Mouse (Mus musculus) pancreas, adult 10 weeks (tissue): ENCODE results near the gene Hoxb4. TPM values are rescaled to one million over a fixed set of nuclear protein-coding genes. Genes with fewer than 3 reads are reported as not detected.

Experiments used
- polyA plus RNA-seq: library from polyadenylated mRNA; stranded (reverse); fragments of 350-450 nt; fragmentation: Illumina TruSeq; extraction: RNeasy Lipid Tissue Mini Kit (QIAGEN cat#74804); gene quantifications from one replicate; pipeline ENCODE4 v1.2.3, GENCODE M21; 2015; ENCODE audit warnings: low read depth, low replicate concordance; ENCODE audit not compliant: insufficient read depth

Gene Hoxb4
- polyA plus RNA-seq = 1.9 TPM

DNA sequence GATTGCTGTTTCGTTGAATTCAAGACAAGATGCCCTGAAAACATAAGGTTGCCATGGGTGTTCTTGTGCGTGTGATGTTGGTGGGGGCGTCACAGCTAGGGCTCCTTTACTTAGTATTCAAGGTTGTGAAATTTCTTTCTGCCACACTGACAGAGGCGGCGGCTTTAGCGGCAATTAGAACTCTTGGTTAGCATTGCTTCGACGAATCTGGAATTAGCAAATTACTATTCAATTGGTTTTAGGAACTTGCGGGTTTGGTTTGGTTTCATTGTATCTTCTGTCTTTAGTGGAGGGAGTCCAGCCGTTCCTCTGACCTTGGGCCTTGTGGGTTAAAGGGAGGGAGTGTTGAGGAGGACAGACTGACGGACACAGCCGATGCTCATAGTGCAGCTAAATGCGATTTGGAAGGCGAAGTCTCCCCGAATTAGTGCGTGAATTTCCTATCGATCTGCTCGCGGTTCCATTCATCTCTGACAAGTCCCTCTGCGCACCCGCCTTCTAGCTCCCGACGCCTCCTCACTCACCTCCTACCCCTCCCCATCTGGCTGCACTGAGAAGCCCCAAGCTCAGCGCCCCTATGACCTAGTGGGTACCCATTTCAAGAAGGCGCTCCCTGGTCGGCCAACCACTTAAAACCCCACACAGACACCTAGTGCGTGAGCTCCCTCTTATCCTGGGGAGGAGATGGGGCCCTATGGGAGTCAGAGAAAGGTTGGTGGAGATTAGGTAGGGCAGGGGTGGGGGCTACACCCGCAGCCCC lies at the start of gene Hoxb4:
Gene Hoxb4 (plus strand): TSS at position 660 of the 760 bp plus-strand sequence.

DNA sequence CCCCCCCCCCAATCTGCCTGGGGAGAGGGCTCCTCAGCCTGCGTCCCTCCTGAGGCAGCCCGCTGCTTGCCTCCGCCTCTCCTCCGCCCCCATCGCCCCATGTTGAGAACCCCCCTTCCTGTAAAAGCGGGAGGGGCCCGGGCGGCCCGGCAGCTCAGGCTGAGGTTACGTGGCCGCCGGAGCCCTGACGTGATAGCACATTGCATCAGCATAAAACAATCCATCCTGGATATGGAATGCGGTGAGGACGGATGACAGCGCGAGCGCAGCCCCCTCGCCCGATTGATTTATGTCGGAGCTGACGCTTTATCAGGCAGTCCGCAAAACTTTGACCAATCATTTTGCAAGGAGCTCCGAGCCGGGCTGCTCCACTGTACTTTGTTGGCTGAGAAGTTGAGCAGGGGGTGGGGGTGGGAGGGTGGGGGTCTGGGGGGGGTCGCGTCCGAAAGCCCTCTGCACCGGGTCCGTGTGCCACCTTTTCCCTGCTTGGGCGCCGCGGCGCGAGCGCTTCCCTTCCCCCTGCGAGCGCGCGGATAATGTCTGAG lies 47.0 kb upstream of the Hoxb4 start, which contains the start of gene Hoxb9:
Gene Hoxb9 (plus strand): TSS at position 462 of the 545 bp plus-strand sequence.

GRCm38 (mm10) chr11:96281855-96282570 lies 36.1 kb upstream of the Hoxb4 start, which contains the start of gene Hoxb8:
TSS of gene Hoxb8 (plus strand) at chr11:96281905.

GRCm38 (mm10) chr11:96285771-96286738 lies 32.0 kb upstream of the Hoxb4 start, which contains the start of gene Hoxb7:
TSS of gene Hoxb7 (plus strand) at chr11:96286623.

DNA sequence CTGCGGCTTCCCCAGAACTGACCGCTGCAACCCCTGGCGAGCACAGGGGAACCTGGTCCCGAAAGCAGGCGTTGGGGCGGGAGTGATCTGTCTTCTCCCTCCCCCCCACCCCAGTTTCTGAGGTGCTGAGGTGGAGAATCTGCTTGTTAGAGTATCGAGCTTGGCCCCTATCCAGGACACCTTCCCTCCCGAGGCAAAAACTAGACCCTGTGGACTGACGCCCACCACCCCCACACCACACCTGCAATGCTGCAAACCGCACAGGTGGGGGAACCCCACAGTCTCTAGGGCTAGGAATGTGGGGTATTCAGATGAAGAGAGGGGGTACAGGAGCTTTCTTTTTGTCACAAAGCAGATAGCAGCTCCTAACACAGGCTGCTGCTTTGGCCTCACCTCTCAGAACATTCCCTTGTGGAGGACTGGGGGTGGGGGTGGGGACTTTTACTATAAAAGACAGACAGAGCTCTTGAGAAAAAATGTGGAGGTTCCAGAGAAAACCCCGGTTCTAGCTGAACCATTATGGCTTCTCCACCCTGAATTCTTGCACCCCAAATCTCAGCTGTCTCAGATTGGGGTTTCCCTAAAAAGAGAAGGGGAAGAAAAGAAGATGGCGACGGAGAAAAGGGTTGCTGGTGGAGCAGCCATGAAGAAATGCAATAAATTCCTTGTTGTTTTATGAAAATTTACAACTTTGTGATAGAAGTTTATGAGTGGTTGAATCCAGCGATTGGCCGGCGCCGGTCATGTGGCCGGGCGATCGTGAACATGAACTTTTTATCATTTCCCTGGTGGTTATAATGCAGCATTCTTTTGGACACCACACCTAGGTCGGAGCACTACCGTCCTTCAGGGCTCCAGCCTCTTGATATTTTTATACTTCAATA lies 26.1 kb upstream of the Hoxb4 start, which contains the start of gene Hoxb6:
Gene Hoxb6 (plus strand): TSS at position 796 of the 884 bp plus-strand sequence.

DNA sequence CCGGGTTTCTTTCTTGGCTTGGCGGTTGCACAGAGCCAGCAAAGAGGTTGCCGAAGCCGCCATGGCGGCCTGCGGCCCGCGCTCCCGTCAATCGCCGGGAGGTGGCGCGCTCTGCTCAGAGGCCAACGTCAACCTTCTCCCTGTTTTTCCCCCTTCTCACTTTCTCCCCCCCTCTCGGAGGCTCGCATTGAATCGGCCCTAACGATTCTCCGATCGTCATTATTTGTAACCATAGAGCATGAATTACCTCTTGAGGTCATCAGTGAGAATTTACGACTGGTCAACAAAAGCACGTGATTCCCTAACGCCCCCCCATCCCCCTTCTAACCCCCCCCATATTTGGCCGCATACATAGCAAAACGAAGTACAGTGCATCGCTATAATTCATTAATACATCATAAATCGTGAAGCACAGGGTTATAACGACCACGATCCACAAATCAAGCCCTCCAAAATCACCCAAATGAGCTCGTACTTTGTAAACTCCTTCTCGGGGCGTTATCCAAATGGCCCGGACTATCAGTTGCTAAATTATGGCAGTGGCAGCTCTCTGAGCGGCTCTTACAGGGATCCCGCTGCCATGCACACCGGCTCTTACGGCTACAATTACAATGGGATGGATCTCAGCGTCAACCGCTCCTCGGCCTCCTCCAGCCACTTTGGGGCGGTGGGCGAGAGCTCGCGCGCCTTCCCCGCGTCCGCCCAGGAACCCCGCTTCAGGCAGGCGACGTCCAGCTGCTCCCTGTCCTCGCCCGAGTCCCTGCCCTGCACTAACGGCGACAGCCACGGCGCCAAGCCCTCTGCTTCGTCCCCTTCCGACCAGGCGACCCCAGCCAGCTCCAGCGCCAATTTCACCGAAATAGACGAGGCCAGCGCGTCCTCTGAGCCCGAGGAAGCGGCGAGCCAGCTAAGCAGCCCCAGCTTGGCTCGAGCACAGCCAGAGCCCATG lies 14.6 kb upstream of the Hoxb4 start, which contains the start of gene Hoxb5:
Gene Hoxb5 (plus strand): TSS at position 186 of the 949 bp plus-strand sequence.

GRCm38 (mm10) chr11:96323154-96323553 lies 5.1 kb downstream of the Hoxb4 start, which contains the start of gene Hoxb3:
TSS of gene Hoxb3 (plus strand) at chr11:96323326.

GRCm38 (mm10) chr11:96350341-96350624 lies 32.2 kb downstream of the Hoxb4 start, which contains the start of gene Hoxb2:
TSS of gene Hoxb2 (plus strand) at chr11:96350525.

GRCm38 (mm10) chr11:96365441-96366091 lies 47.5 kb downstream of the Hoxb4 start, which contains the start of gene Hoxb1:
TSS of gene Hoxb1 (plus strand) at chr11:96365752.

Other genes starting within 250 kb of the Hoxb4 start
- 111 TPM for gene Atp5g1, start 242.6 kb upstream of the Hoxb4 start, polyA plus RNA-seq
- gene Calcoco2, start 206.3 kb upstream of the Hoxb4 start, polyA plus RNA-seq = not detected
- gene Ttll6, start 184.5 kb upstream of the Hoxb4 start, polyA plus RNA-seq = 1.1 TPM
- not detected for gene Hoxb13, start 124.0 kb upstream of the Hoxb4 start, polyA plus RNA-seq
- gene Hoxb9, start 46.8 kb upstream of the Hoxb4 start, polyA plus RNA-seq = 0.41 TPM
- gene Hoxb8, start 36.4 kb upstream of the Hoxb4 start, polyA plus RNA-seq = 0.50 TPM
- 0.66 TPM for gene Hoxb7, start 31.6 kb upstream of the Hoxb4 start, polyA plus RNA-seq
- gene Hoxb6, start 25.8 kb upstream of the Hoxb4 start, polyA plus RNA-seq = 2.0 TPM
- gene Hoxb5, start 14.9 kb upstream of the Hoxb4 start, polyA plus RNA-seq = 2.0 TPM
- gene Hoxb3, start 5.1 kb downstream of the Hoxb4 start, polyA plus RNA-seq = 0.90 TPM
- 2.9 TPM for gene Hoxb2, start 32.3 kb downstream of the Hoxb4 start, polyA plus RNA-seq
- not detected for gene Hoxb1, start 47.5 kb downstream of the Hoxb4 start, polyA plus RNA-seq
- gene Skap1, start 146.3 kb downstream of the Hoxb4 start, polyA plus RNA-seq = 2.5 TPM